Mouse (Mus musculus) heart, adult 8-10 months (tissue): ENCODE results near the gene Arhgap15. TPM values are rescaled to one million over a fixed set of nuclear protein-coding genes. Genes with fewer than 3 reads are reported as not detected.

ENCODE experiments used
- DNase-seq: peaks from one replicate; pipeline ENCODE4 v3.0.0; 2022; ENCODE audit warnings: low spot score
- total RNA-seq, 4 experiments: library from RNA; stranded (reverse); gene quantifications; 2 replicates each; pipeline ENCODE4 v1.2.4; 2022

Gene Arhgap15
- total RNA-seq, 4 experiments from 2014 or later: 0.41 to 1.1 (median 0.89) TPM

GRCm38 (mm10) chr2:44184476-44184875 is 435.9 kb downstream of the Arhgap15 start:
- DNase-seq: no peak

GRCm38 (mm10) chr2:44190749-44191148 is 442.1 kb downstream of the Arhgap15 start:
- no peak for DNase-seq

GRCm38 (mm10) chr2:44192058-44192457 is 443.4 kb downstream of the Arhgap15 start:
- DNase-seq: peak; percentile 5

GRCm38 (mm10) chr2:44215506-44215905 is 466.9 kb downstream of the Arhgap15 start:
- DNase-seq: no peak

GRCm38 (mm10) chr2:44217811-44218210 is 469.2 kb downstream of the Arhgap15 start:
- DNase-seq: no peak

GRCm38 (mm10) chr2:44218317-44218716 is 469.7 kb downstream of the Arhgap15 start:
- DNase-seq: no peak

- DNase-seq: peak; percentile 14
These were observed 473.1 kb downstream of the Arhgap15 start for GRCm38 (mm10) chr2:44221686-44222085.

GRCm38 (mm10) chr2:44222176-44222753 is 473.6 kb downstream of the Arhgap15 start:
- DNase-seq: no peak

GRCm38 (mm10) chr2:44234856-44235255 is 486.2 kb downstream of the Arhgap15 start:
- DNase-seq: no peak

GRCm38 (mm10) chr2:44241657-44242454 is 493.2 kb downstream of the Arhgap15 start:
- no peak for DNase-seq

- DNase-seq: peak; percentile 11
These were observed 494.1 kb downstream of the Arhgap15 start for GRCm38 (mm10) chr2:44242628-44243255.

GRCm38 (mm10) chr2:44255343-44255742 is 506.7 kb downstream of the Arhgap15 start:
- no peak for DNase-seq

GRCm38 (mm10) chr2:44257946-44258345 is 509.3 kb downstream of the Arhgap15 start:
- DNase-seq: no peak

- no peak for DNase-seq
These were observed 523.1 kb downstream of the Arhgap15 start for GRCm38 (mm10) chr2:44271455-44272346.

GRCm38 (mm10) chr2:44272606-44273005 is 524.0 kb downstream of the Arhgap15 start:
- DNase-seq: no peak

GRCm38 (mm10) chr2:44274425-44274824 is 525.8 kb downstream of the Arhgap15 start:
- no peak for DNase-seq

GRCm38 (mm10) chr2:44286181-44286719 is 537.6 kb downstream of the Arhgap15 start:
- DNase-seq: no peak

GRCm38 (mm10) chr2:44299156-44299555 is 550.5 kb downstream of the Arhgap15 start:
- no peak for DNase-seq

- no peak for DNase-seq
These were observed 551.3 kb downstream of the Arhgap15 start for GRCm38 (mm10) chr2:44299909-44300308.

- no peak for DNase-seq
These were observed 551.8 kb downstream of the Arhgap15 start for GRCm38 (mm10) chr2:44300466-44300865.

- DNase-seq: no peak
These were observed 555.8 kb downstream of the Arhgap15 start for GRCm38 (mm10) chr2:44304261-44304970.
